Mouse (Mus musculus) urinary bladder, postnatal 36 days (tissue): ENCODE measurements around the gene Myo10.

Source experiments
- DNase-seq, 2 experiments: peaks; one replicate each; pipeline ENCODE4 v3.0.0; 2022; ENCODE audit warnings: low spot score in 2 of 2, mixed read lengths in 1 of 2

Gene Myo10

GRCm38 (mm10) chr15:25622200-25622866 lies at the start of gene Myo10:
Gene Myo10 (plus strand): TSS chr15:25622525.
- peak; percentile 100 for DNase-seq

DNA sequence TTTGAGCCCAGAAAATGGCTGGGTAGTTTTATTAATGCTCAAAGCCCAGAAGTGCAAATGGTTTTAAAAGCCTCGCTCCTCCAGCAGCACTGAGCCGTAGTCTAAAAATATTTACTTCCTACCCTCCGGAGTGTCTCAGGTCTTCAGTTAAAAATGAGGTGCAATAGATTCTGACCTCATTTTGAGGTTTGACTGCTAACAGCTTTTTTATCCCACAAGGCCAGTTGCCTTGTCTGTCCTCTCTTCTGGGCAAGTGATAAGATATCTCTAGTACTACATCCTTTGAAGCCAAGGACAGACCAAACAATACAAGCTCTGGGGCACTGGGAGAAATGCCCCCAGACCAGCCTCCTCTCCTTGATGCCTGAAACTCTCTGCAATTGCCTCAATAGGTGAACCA lies 49.2 kb upstream of the Myo10 start:
- DNase-seq: no peak

DNA sequence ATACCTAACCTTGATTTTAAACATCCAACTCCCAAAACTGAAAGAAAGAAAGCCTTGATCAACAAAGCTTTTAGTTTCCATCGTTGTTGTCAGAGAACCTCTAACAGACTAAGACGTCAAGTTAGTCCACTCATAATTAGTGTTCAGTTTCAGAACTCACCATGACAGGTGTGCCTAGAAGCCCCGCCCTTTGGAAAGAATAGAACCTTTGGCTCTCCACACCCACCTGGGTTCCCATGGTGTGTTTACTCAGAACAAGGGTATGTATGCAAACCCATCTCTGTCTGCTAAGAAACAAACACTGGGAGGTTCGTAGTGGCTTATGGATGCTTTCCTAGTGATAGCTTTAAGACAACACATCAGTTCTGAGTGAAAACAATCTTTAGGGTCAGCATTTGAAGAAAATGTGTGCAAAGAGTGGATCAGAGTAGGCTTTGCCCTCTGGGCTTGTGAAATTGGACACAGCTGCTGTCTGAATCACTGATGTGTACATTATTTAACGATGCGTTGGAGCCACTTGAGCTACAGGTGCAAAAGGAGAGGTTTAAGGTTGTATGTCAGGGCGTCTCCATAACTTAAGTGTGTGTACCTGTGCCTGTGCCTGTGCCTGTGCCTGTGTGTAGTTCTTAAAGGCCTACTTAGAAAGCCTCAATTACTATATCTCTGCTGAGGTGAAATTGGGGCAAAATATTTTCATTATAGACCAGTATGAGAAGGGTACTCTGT lies 48.3 kb upstream of the Myo10 start:
- no peak for DNase-seq

DNA sequence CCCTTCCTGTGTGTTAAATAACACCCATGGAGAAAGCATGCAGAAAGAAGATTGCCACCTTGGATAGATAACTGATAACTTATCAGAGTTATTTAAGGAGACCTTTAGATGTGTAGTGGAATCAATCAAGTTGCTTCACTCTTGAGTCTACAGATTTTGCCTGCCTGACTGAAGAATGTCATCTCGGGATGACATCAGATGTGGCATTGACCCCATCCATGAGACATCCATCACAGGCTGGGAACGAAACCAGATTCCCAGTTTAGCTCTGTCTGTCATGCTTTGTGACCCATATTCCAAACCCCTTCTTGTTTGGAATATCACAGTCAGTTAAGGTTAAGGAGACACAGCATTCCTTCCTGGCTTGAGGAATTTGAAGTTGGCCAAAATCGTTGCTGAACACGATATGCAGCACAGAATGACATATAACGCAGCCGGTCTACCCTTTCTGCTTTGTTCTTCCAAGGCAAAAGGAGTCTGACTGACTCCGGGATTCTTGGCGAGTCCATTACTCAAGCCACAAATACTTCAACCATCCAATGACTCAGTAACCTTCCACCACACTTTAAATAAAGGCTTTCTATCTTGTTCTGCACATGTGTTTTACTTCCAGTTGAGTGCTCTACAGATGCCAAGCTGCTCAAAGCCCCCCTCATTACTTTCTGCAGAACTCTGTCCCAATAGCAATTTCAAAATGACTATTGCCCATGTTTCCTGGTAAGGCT lies 44.8 kb upstream of the Myo10 start:
- DNase-seq: no peak

DNA sequence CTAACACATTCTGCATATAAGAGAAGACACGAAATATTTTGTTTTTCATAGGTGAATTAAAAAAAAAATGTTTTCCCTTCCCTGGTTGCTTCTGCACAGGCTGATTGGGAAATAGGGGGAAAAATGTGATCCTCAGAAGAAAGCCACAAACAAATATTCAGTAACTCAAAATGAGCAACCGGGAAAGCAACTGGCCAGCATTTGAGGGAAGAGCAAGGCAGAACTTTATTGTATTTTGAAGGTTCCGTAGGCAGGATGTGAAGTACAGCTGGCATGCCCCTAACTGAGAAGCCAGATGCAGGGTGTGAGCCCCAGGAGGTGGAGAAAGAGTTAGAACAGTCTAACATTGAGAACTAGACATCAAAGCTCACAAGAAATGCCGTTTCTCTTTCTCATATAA lies 44.0 kb upstream of the Myo10 start:
- no peak for DNase-seq

DNA sequence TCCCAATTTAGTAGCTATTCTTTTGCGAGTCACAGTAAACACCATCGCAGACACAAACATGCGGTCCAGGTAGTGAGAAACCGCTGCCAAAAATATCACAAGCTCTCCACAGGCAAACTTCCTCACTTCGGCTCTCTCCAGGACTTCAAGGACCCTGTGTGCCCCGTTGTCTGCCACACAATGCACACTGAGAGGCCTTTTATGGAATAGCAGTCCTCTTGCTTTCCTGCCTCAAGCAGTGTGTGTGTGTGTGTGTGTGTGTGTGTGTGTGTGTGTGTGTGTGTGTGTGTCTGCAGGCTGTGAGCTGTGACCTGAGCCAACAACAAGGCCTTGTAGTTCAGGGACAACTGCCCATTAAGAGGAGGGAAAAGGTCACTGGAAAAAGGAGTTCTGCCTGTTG lies 41.6 kb upstream of the Myo10 start:
- peak in 1 of 2 experiments; percentile 9 for DNase-seq

GRCm38 (mm10) chr15:25582055-25582454 lies 40.3 kb upstream of the Myo10 start:
- no peak for DNase-seq

GRCm38 (mm10) chr15:25583361-25583760 lies 39.0 kb upstream of the Myo10 start:
- DNase-seq: no peak

DNA sequence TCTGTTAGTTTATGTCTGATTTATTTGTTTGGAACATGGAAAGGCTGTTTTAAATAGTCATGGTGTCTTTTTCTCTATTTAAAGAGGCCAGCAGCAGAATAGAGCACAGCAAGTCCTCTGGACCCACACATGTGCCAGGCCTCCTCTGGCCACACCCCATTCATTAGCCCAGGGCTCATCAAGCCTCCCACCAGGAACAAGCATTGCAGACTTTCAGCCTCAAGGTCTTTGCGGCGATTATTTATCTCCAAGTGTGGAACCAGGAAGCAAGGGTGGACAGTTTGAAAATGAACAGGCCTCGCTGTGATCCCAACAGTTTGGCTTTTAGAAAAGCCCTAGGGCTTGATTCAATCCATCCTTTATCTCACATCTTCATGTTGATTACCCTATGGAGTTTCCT lies 35.5 kb upstream of the Myo10 start:
- DNase-seq: no peak

- no peak for DNase-seq
Observed at GRCm38 (mm10) chr15:25587943-25588342, 34.4 kb upstream of the Myo10 start.

GRCm38 (mm10) chr15:25589318-25589902 lies 32.9 kb upstream of the Myo10 start:
- no peak for DNase-seq

DNA sequence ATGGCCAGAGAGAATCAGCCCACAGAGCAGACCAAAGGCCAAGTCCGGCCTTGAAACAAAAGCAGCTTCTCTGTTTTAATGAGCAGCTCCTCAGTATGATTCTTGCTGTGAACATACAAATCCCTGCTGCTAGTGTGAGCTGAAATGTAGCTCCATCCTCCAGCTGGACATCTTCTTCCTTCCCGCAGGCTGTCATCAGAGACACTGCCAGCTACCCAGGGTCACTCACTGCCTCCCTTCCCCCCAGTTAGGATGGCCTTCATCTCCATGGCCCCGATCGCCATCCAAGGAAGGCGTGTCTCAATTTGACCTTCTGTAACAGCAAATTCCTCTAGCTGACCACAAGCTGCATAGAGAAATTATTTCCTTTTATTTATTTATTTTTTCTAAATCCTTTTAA lies 32.4 kb upstream of the Myo10 start:
- DNase-seq: peak in 1 of 2 experiments; percentile 9

DNA sequence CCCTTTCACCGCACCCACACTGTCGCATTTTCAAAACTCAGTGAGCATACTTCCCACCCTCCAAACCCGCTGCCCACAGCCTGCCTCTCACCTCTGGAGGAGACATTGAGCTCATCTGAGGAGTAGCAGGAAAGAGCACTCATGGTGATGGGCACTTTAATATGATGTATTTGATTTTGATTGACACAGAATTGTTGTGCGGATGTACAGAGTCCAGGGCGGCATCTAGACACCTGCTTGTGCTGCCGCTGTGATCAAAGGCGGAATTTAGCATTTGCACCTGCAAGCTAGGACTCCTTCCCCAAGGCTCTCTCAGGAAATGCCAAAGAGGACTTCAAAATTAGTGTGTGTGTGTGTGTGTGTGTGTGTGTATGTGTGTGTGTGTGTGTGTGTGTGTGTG lies 31.4 kb upstream of the Myo10 start:
- no peak for DNase-seq

GRCm38 (mm10) chr15:25591964-25592363 lies 30.4 kb upstream of the Myo10 start:
- no peak for DNase-seq

GRCm38 (mm10) chr15:25593469-25594150 lies 28.7 kb upstream of the Myo10 start:
- no peak for DNase-seq

DNA sequence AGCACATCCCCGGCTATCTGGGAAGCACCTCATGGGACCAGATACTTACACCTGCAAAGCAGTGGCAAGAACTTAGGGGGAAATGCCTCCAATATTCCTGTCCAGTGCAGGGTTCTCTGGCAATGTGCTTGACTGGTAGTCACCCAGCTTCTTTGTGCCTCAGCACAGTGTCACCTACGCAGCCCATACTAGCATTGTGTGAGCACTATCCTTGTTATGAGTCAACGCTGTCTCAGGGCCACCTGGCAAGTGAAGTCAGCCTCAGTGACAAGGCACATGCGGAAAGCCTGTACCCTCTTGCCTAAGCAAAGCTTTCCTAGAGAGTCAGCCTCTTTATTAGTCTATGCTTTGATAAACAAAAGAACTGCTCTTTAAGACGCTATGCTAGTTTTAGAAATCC lies 24.0 kb upstream of the Myo10 start:
- no peak for DNase-seq

DNA sequence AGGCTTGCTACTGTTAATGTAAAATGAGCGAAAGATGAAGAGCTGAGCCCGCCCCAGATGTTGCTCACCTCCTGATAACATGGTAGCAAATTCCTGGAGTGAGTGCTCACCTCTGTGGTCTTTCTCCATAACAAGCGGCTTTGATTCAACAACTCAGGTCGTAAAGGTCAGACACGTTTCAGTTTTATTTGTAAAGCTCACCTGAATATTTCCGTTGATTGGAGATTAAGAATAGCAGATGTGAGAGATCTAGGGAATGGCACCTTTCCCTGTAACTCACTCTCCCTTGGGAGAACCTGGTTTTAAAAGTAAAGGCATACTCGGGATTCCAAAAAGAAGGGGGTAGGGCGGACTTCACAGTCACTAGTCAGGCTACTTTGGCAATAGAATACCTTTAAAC lies 20.0 kb upstream of the Myo10 start:
- no peak for DNase-seq

GRCm38 (mm10) chr15:25603286-25603685 lies 19.0 kb upstream of the Myo10 start:
- no peak for DNase-seq

- DNase-seq: no peak
Observed at GRCm38 (mm10) chr15:25604231-25604630, 18.1 kb upstream of the Myo10 start.

- DNase-seq: no peak
Observed at GRCm38 (mm10) chr15:25605376-25605775, 16.9 kb upstream of the Myo10 start.

DNA sequence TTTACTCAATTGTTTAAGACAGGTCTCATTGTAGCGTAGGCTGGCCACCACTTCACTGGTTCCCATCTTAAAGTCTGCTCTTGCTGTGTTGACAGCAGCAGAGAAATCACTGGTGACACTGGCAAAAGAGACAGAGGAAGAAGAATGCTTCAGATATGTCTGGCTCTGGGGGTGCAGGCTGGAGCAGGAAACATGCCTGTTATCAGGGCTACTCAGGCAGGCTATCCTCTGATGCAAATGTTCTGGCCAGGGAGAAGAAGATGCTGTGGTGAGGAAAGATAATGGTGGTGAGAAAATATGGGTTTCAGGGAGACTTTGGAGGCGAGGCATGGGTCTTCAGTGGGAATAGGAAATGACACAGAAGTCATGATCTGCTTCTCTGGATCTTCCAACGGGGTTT lies 13.6 kb upstream of the Myo10 start:
- DNase-seq: no peak

- no peak for DNase-seq
Observed at GRCm38 (mm10) chr15:25609253-25609652, 13.1 kb upstream of the Myo10 start.
